Comparison of ENCODE assay signal across 12 mouse cellular contexts in the genomic region with DNA sequence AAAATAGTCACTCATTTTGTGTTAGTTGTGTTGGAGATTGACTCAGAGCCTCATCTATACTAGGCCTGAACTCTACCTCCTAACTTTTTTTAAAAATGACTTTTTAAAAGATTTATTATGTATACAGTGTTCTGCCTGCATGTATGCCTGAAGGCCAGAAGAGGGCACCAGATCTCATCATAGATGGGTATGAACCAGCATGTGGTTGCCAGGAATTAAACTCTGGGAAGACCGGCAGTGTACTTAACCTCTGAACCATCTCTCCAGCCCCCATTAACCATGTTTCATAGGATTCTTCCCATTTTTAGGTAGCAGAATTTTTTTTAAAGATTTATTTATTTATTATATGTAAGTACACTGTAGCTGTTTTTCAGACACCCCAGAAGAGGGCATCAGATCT. TPM values are rescaled to one million over a fixed set of nuclear protein-coding genes. Genes with fewer than 3 reads are reported as not detected.
DNase-seq lines count a peak whose midpoint lies in the region; TF ChIP-seq lines count a peak whose summit lies in the region.
"Had no signal": no experiment of that assay in that cellular context is flagged by ENCODE, and none has a peak within 500 bp of the region (broad histone marks: within the 10 kb centered on the region; RNA-seq: fewer than 3 reads in every experiment).

No protein-coding gene starts in this region.

- no peak for DNase-seq in left cerebral cortex, adult 2 months (ENCODE audit: extremely low spot score in 1 of 2, low spot score in 2 of 2)
- no peak for DNase-seq in left cerebral cortex, postnatal 25 days (ENCODE audit: low spot score in 2 of 2)
- peak; percentile 4 for DNase-seq in CD4-positive helper T cell, adult 2 months (ENCODE audit: low read depth, low spot score)
- DNase-seq in MEL-GATA-1-ER (ENCODE audit: extremely low read depth, low read depth) = peak; percentile 45
- DNase-seq in lung, postnatal 36 days = peak; percentile 16
- no peak for DNase-seq in cerebellum, adult 8-10 months
- DNase-seq in left cerebral cortex, postnatal 10 days (ENCODE audit: extremely low spot score in 1 of 2, low spot score in 2 of 2) = no peak
- DNase-seq: cerebellum, adult 11 months; liver, embryonic 13.5 days; thymus, postnatal 25 days had no signal

- no peak overlapping the region for H3K4me3 ChIP-seq in left cerebral cortex, adult 2 months
- H3K4me3 ChIP-seq: erythroblast, embryonic 14.5 days; hindbrain, embryonic 13.5 days; liver, embryonic 13.5 days had no signal

- intact Hi-C loops in left cerebral cortex, adult 2 months (cut with DNase I) = no loop called here
- intact Hi-C loops in left cerebral cortex, postnatal 25 days (cut with DNase I) = no loop called here
- intact Hi-C loops in left cerebral cortex, postnatal 10 days (cut with DNase I) = no loop called here

- H3K27ac ChIP-seq in left cerebral cortex, adult 2 months = no peak overlapping the region
- H3K27ac ChIP-seq: hindbrain, embryonic 13.5 days; liver, embryonic 13.5 days had no signal

- peak; percentile 58 for TF ChIP-seq CTCF in left cerebral cortex, adult 2 months (IDR thresholded peaks at IDR 0.05)

RNA-seq across cellular contexts. Expression of a gene that starts 27.5 kb away (rescaled TPM):
- 100 to 1,000 TPM in 1 of 2 experiments, 10 to 100 TPM in 1; 99.9 to 153 TPM for total RNA-seq in left cerebral cortex, adult 2 months (2021)
- total RNA-seq in left cerebral cortex, postnatal 25 days (2021) = 100 to 1,000 TPM in 1 of 2 experiments, 10 to 100 TPM in 1; 94.0 to 149 TPM
- 100 to 1,000 TPM; 125 to 185 TPM for total RNA-seq in left cerebral cortex, postnatal 10 days (2021)

RNA-seq across cellular contexts. Expression of a gene that starts 49.2 kb away (rescaled TPM):
- total RNA-seq in left cerebral cortex, adult 2 months (2021) = 10 to 100 TPM; 28.5 to 30.9 TPM
- 10 to 100 TPM; 24.9 to 27.2 TPM for total RNA-seq in left cerebral cortex, postnatal 25 days (2021)
- total RNA-seq in left cerebral cortex, postnatal 10 days (2021) = 10 to 100 TPM; 21.5 to 22.8 TPM

Comparison
In these comparisons a context has a peak if more than half of its experiments do, and no peak if none do; other contexts are left out.
1. DNase-seq: peak in CD4-positive helper T cell, adult 2 months (single experiment), MEL-GATA-1-ER (single experiment) and lung, postnatal 36 days (single experiment); none in left cerebral cortex, adult 2 months (0 of 2), left cerebral cortex, postnatal 25 days (0 of 2), cerebellum, adult 8-10 months (single experiment) and left cerebral cortex, postnatal 10 days (0 of 2).